17 mouse cellular contexts compared by ENCODE assay signal in genomic region chr6:77694093-77694492, GRCm38 (mm10).
DNase-seq lines count a peak whose midpoint lies in the region; ATAC-seq and TF ChIP-seq lines count a peak whose summit lies in the region.
"Had no signal": no experiment of that assay in that cellular context is flagged by ENCODE, and none has a peak within 500 bp of the region (broad histone marks: within the 10 kb centered on the region; RNA-seq: fewer than 3 reads in every experiment).

No protein-coding gene starts in this region.

- no peaks in the 10 kb centered on the region for H3K9me3 ChIP-seq in forebrain, embryonic 14.5 days (replicated peaks; ENCODE audit: control insufficient read depth, low read length)
- no peaks in the 10 kb centered on the region for H3K9me3 ChIP-seq in forebrain, embryonic 11.5 days (ENCODE audit: control insufficient read depth, low read length)
- H3K9me3 ChIP-seq: heart, embryonic 12.5 days; liver, embryonic 12.5 days; midbrain, embryonic 12.5 days had no signal

- no peak for TF ChIP-seq EP300 in heart, adult 2 months (IDR thresholded peaks at IDR 0.05; ENCODE audit: insufficient read depth, low read depth, low read length)

- no peak overlapping the region for H3K27ac ChIP-seq in forebrain, embryonic 14.5 days (ENCODE audit: low read depth, low read length)
- H3K27ac ChIP-seq in forebrain, embryonic 11.5 days (ENCODE audit: low read depth, low read length): no peak overlapping the region
- no peak overlapping the region for H3K27ac ChIP-seq in heart, adult 2 months
- H3K27ac ChIP-seq: kidney, postnatal 0 days; liver, embryonic 12.5 days; midbrain, embryonic 12.5 days had no signal

- no peaks in the 10 kb centered on the region for H3K27me3 ChIP-seq in forebrain, embryonic 14.5 days (replicated peaks; ENCODE audit: control insufficient read depth, insufficient read depth, low read length)
- no peaks in the 10 kb centered on the region for H3K27me3 ChIP-seq in forebrain, embryonic 11.5 days (ENCODE audit: control insufficient read depth, insufficient read depth, low read length)
- H3K27me3 ChIP-seq in heart, adult 2 months (ENCODE audit: control insufficient read depth, insufficient read depth, low read length): no peaks in the 10 kb centered on the region
- H3K27me3 ChIP-seq: heart, embryonic 12.5 days; liver, embryonic 12.5 days; midbrain, embryonic 12.5 days had no signal

- no peak overlapping the region for H3K9ac ChIP-seq in forebrain, embryonic 14.5 days (ENCODE audit: low read length)
- no peak overlapping the region for H3K9ac ChIP-seq in forebrain, embryonic 11.5 days (ENCODE audit: low read length)
- H3K9ac ChIP-seq in heart, adult 2 months (ENCODE audit: low read depth, low read length): no peak overlapping the region
- H3K9ac ChIP-seq: heart, embryonic 12.5 days; liver, embryonic 12.5 days; midbrain, embryonic 12.5 days had no signal

- ATAC-seq in forebrain, embryonic 14.5 days: no peak
- no peak for ATAC-seq in forebrain, embryonic 11.5 days (replicated peaks; ENCODE audit: low FRiP score)
- ATAC-seq: liver, embryonic 12.5 days had no signal

- no peak for TF ChIP-seq POLR2A in brain, embryonic 14.5 days (IDR thresholded peaks at IDR 0.05; ENCODE audit: borderline replicate concordance, extremely low read depth, insufficient read depth, insufficient read length, poor library complexity, severe bottlenecking)
- TF ChIP-seq POLR2A in heart, adult 2 months (IDR thresholded peaks at IDR 0.05; ENCODE audit: insufficient read depth, low read depth, low read length): no peak

- H3K4me1 ChIP-seq in forebrain, embryonic 14.5 days (ENCODE audit: control insufficient read depth, insufficient read depth, low read length): no peaks in the 10 kb centered on the region
- no peaks in the 10 kb centered on the region for H3K4me1 ChIP-seq in forebrain, embryonic 11.5 days (replicated peaks; ENCODE audit: control insufficient read depth, insufficient read depth, low read length)
- no peaks in the 10 kb centered on the region for H3K4me1 ChIP-seq in heart, adult 2 months (ENCODE audit: control insufficient read depth, insufficient read depth, low read length)
- H3K4me1 ChIP-seq: heart, embryonic 12.5 days; liver, embryonic 12.5 days; midbrain, embryonic 12.5 days had no signal

- no peak overlapping the region for H3K4me3 ChIP-seq in forebrain, embryonic 14.5 days (ENCODE audit: low read depth, low read length)
- no peak overlapping the region for H3K4me3 ChIP-seq in forebrain, embryonic 11.5 days (ENCODE audit: low read depth, low read length)
- H3K4me3 ChIP-seq in heart, adult 2 months: no peak overlapping the region
- H3K4me3 ChIP-seq: heart, embryonic 12.5 days; liver, embryonic 12.5 days; midbrain, embryonic 12.5 days had no signal

- intact Hi-C loops in left cerebral cortex, postnatal 4 days (cut with DNase I): no loop called here
- intact Hi-C loops in heart, adult 2 months (cut with DNase I): no loop called here

- no peak for TF ChIP-seq CTCF in brain, embryonic 14.5 days (IDR thresholded peaks at IDR 0.05; ENCODE audit: borderline replicate concordance, extremely low read depth, insufficient read depth, insufficient read length)
- TF ChIP-seq CTCF in heart, adult 2 months (IDR thresholded peaks at IDR 0.05): no peak

- no peaks in the 10 kb centered on the region for H3K79me2 ChIP-seq in heart, adult 2 months (replicated peaks; ENCODE audit: control insufficient read depth, insufficient read depth, low read length)

- H3K36me3 ChIP-seq in forebrain, embryonic 14.5 days (ENCODE audit: control insufficient read depth, insufficient read depth, low read length): no peaks in the 10 kb centered on the region
- H3K36me3 ChIP-seq in forebrain, embryonic 11.5 days (ENCODE audit: control insufficient read depth, insufficient read depth, low read length): no peaks in the 10 kb centered on the region
- H3K36me3 ChIP-seq in heart, adult 2 months (ENCODE audit: control insufficient read depth, insufficient read depth, low read length): no peaks in the 10 kb centered on the region
- H3K36me3 ChIP-seq: heart, embryonic 12.5 days; liver, embryonic 12.5 days; midbrain, embryonic 12.5 days had no signal

- H3K4me2 ChIP-seq in forebrain, embryonic 14.5 days (ENCODE audit: low read length): no peak overlapping the region
- H3K4me2 ChIP-seq in forebrain, embryonic 11.5 days (ENCODE audit: low read depth, low read length, severe bottlenecking): no peak overlapping the region
- H3K4me2 ChIP-seq: heart, embryonic 12.5 days; liver, embryonic 12.5 days; midbrain, embryonic 12.5 days had no signal

- peak; percentile 46 for DNase-seq in forebrain, embryonic 14.5 days (ENCODE audit: low spot score)
- DNase-seq in forebrain, embryonic 11.5 days (ENCODE audit: low spot score): no peak
- DNase-seq in left cerebral cortex, adult 11 months (ENCODE audit: low spot score): peak; percentile 18
- DNase-seq in left cerebral cortex, postnatal 4 days: no peak
- peak; percentile 55 for DNase-seq in brain, embryonic 14.5 days (ENCODE audit: low read depth)
- peak; percentile 16 to 40 for DNase-seq in left cerebral cortex, adult 9 months (ENCODE audit: low spot score in 2 of 2)
- no peak for DNase-seq in urinary bladder, postnatal 10 days (ENCODE audit: low spot score)
- no peak for DNase-seq in heart, adult 2 months
- DNase-seq: adrenal gland, postnatal 14 days; B cell, adult 2 months; gastrocnemius, postnatal 14 days; lung, postnatal 14 days; thymus, adult 2 months had no signal

Comparison
In these comparisons a context has a peak if more than half of its experiments do, and no peak if none do; other contexts are left out.
1. DNase-seq: peak in forebrain, embryonic 14.5 days (single experiment), left cerebral cortex, adult 11 months (single experiment), brain, embryonic 14.5 days (single experiment) and left cerebral cortex, adult 9 months (2 of 2); none in forebrain, embryonic 11.5 days (single experiment), left cerebral cortex, postnatal 4 days (single experiment), urinary bladder, postnatal 10 days (single experiment) and heart, adult 2 months (0 of 2).